Mouse (Mus musculus) cerebellum, adult 18-20 months (tissue): ENCODE data around the gene Zfp2.
A peak's percentile ranks its signal among the peaks of the same experiment; 100 is the strongest.

Experiments used
- DNase-seq, 2 experiments: peaks; one replicate each; pipeline ENCODE4 v3.0.0; 2021

Gene Zfp2

DNA sequence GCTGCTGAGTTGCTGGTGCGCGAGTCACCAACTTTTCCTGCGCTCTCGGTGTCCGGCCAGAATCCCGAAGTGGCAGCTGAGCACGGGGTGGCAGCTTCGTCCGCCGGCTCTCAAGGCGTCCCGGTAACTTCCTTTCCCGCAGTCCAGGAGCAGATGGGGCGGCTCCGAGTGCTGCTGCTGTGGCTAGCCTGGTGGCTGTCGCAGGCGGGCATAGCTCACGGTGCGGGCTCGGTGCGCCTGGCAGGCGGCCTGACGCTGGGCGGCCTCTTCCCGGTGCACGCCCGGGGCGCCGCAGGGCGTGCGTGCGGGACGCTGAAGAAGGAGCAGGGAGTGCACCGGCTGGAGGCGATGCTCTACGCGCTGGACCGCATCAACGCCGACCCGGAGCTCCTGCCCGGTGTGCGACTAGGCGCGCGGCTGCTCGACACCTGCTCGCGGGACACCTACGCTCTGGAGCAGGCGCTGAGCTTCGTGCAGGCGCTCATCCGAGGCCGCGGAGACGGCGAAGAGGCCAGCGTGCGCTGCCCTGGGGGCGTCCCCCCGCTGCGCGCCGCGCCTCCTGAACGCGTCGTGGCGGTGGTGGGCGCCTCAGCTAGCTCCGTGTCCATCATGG lies 64.9 kb downstream of the Zfp2 start:
- peak in 1 of 2 experiments; percentile 26 for DNase-seq

DNA sequence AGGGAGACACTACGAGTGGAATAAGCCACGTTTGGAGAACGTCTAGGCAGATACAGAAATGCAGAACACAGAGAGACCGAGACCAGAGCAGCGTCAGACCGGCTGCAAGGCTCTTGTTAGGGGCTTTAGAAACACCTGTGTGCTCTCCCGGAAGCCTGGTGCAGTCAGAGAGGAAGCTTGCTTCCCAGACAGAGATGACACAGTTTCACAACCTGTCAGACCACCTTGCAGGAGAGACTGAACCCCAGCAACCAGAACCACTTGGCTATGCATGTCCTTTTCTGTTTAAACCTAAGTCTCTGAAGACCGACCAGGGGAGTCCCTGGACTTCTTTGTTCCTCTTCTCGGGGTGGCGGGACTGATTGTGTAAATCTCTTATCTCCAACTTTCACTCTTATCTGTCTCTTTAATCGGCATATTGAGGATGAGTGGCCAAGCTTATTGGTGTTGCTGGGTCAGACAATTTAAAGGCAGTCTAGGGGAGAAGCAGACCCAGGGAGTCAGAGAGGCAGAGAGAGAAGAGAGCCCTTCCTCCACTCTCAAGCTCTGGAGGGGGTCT lies 65.7 kb downstream of the Zfp2 start, which contains the start of gene Grm6:
Gene Grm6 (plus strand): TSS at position 509 of the 559 bp plus-strand sequence.
- no peak for DNase-seq

DNA sequence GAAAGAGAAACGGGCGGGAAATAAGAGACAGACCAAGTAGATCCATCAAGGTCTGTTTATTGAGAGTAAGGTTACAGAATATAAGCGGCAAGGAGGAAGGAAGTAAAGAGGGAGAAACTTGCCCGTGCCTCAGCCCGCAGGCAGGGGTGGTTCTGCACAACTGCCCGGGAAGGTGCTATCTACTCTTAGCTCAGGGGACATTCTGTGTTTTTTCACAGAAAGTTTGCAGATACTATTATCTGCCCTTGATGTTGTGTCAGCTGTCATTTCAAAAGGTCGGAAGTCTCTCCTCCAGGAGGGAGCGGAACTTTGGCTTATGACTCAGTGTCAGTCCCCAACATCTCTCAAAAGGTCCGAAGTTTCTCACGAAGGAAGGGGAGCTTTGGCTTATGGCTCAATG lies 66.7 kb downstream of the Zfp2 start:
- DNase-seq: no peak
